Mouse (Mus musculus) liver, adult 2 months (tissue): ENCODE measurements around the gene Lrrc8a.

Source experiments
- CTCF ChIP-seq: fragments of 200-500 bp; IDR thresholded peaks from 2 replicates; pipeline ENCODE4 v1.5.1; 2011; ENCODE audit warnings: low read depth, low read length, control low read depth
- POLR2A ChIP-seq: fragments of 200-500 bp; IDR thresholded peaks from 2 replicates; pipeline ENCODE4 v1.6.1; 2011; ENCODE audit warnings: low read length, control low read depth; ENCODE audit not compliant: insufficient read depth; ENCODE audit errors: extremely low read depth

DNA sequence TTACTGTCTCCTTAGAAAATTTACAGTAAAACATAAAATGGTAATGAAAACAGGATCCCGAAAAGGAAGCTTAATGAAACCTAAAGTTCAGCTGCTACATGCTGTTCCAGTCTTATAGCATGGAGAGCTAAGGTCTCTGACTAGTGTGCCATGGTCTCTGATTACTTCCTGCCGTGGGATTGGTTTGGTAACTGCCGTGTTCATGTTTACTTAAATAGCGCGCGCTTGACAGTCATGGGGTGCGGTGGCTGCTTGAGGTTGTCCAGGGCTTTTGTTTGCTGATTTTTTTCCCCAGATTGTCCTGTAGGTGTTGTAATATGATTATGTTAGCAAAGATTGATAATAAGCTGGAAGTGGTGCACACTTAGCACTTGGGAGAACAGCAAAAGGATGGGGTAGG lies 68.6 kb downstream of the Lrrc8a start:
- TF ChIP-seq POLR2A: no peak
- TF ChIP-seq CTCF: no peak
